Mouse (Mus musculus): Measurements from ENCODE around the gene Itih3. TPM values are rescaled to one million over a fixed set of nuclear protein-coding genes. Genes with fewer than 3 reads are reported as not detected.
A peak's percentile ranks its signal among the peaks of the same experiment; 100 is the strongest.

Gene Itih3
- polyA plus RNA-seq, 1 experiment = 1.1 TPM

- H3K4me3 ChIP-seq (replicated peaks; ENCODE audit: extremely low read depth, low read depth, low read length) = no peak overlapping the region
- TF ChIP-seq POLR2A (IDR thresholded peaks at IDR 0.05; ENCODE audit: borderline replicate concordance, extremely low read depth, low read depth, low read length) = no peak
- no peak for TF ChIP-seq CTCF (IDR thresholded peaks at IDR 0.05; ENCODE audit: insufficient read depth, low read length)
- peaks cover 8% of the 10 kb centered on the region; the same call in 1 of the 2 replicates for H3K4me1 ChIP-seq (ENCODE audit: control insufficient read depth, insufficient read depth, low read length)
- DNase-seq = no peak
- 73% methylated on average over 4 of the region's 4 CpGs for WGBS
Observed at GRCm38 (mm10) chr14:30942254-30942653, 18.7 kb upstream of the Itih3 start.

DNA sequence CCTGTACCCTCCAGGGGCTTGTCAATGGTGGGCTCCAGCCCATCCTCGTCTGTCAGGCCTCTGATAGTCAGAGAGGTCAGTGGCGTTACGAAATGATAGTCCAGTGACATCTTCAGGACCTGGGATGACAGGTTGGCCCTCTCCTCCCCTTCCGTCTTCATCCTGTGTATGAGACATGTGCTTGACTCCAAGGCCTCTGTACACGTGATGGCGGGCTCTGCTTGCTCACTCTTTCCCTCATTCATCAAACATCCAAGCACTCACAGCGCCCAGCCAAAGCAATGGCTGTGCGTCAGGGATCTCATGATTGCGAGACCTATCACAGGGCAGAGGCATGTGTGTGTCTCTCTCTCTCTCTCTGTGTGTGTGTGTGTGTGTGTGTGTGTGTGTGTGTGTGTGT lies 9.8 kb upstream of the Itih3 start:
- Histone ChIP-seq H3K4me3 (replicated peaks; ENCODE audit: extremely low read depth, low read depth, low read length) (no peak overlapping the region), H3K4me1 (ENCODE audit: control insufficient read depth, insufficient read depth, low read length) (no peaks in the 10 kb centered on the region)
- 79% methylated on average over 9 of the region's 9 CpGs for WGBS
- TF ChIP-seq CTCF (IDR thresholded peaks at IDR 0.05; ENCODE audit: insufficient read depth, low read length) = no peak
- TF ChIP-seq POLR2A (IDR thresholded peaks at IDR 0.05; ENCODE audit: borderline replicate concordance, extremely low read depth, low read depth, low read length) = no peak
- no peak for DNase-seq

GRCm38 (mm10) chr14:30930386-30930785 lies 6.8 kb upstream of the Itih3 start:
- no peak for DNase-seq
- Histone ChIP-seq H3K4me3 (replicated peaks; ENCODE audit: extremely low read depth, low read depth, low read length) (no peak overlapping the region), H3K4me1 (ENCODE audit: control insufficient read depth, insufficient read depth, low read length) (no peaks in the 10 kb centered on the region)
- WGBS = 87% methylated on average over 4 of the region's 4 CpGs
- no peak for TF ChIP-seq CTCF (IDR thresholded peaks at IDR 0.05; ENCODE audit: insufficient read depth, low read length)
- no peak for TF ChIP-seq POLR2A (IDR thresholded peaks at IDR 0.05; ENCODE audit: borderline replicate concordance, extremely low read depth, low read depth, low read length)

GRCm38 (mm10) chr14:30925492-30925891 lies 1.9 kb upstream of the Itih3 start:
- Histone ChIP-seq H3K4me1 (ENCODE audit: control insufficient read depth, insufficient read depth, low read length) (no peaks in the 10 kb centered on the region), H3K4me3 (replicated peaks; ENCODE audit: extremely low read depth, low read depth, low read length) (no peak overlapping the region)
- no peak for TF ChIP-seq POLR2A (IDR thresholded peaks at IDR 0.05; ENCODE audit: borderline replicate concordance, extremely low read depth, low read depth, low read length)
- 87% methylated on average over 3 of the region's 3 CpGs for WGBS
- DNase-seq = no peak

GRCm38 (mm10) chr14:30922053-30922670 lies 1.4 kb downstream of the Itih3 start:
- WGBS = 42% methylated on average over 8 of the region's 8 CpGs

DNA sequence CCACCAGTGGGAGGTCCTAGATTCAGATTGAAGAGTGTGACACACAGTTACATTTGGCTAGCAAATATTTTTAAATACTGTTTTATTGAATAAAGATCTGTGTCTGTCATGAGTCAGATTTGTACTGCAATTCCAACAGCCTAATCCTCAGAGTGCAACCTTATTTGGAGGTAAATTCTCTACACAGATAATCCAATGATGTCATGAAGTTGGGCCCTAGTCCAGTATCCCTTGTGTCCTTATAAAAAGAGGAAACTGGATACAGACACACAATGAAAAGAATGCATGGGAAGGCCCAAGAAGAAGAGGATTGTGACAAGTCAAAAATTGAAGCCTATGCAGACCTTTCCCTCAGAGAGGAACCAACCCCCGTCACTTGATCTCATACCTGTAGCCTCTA lies 7.0 kb downstream of the Itih3 start:
- no peaks in the 10 kb centered on the region for H3K4me1 ChIP-seq (ENCODE audit: control insufficient read depth, insufficient read depth, low read length)
- no peak overlapping the region for H3K4me3 ChIP-seq (replicated peaks; ENCODE audit: extremely low read depth, low read depth, low read length)
- 81% methylated on average over 1 of the region's 1 CpGs for WGBS
- DNase-seq = no peak
- TF ChIP-seq CTCF (IDR thresholded peaks at IDR 0.05; ENCODE audit: insufficient read depth, low read length) = no peak
- TF ChIP-seq POLR2A (IDR thresholded peaks at IDR 0.05; ENCODE audit: borderline replicate concordance, extremely low read depth, low read depth, low read length) = no peak

More at GRCm38 (mm10) chr14:30922053-30922670, 1.4 kb downstream of the Itih3 start:
- H3K4me1 ChIP-seq (ENCODE audit: control insufficient read depth, insufficient read depth, low read length) = no peaks in the 10 kb centered on the region
- no peak for TF ChIP-seq POLR2A (IDR thresholded peaks at IDR 0.05; ENCODE audit: borderline replicate concordance, extremely low read depth, low read depth, low read length)
- DNase-seq = no peak
- no peak overlapping the region for H3K4me3 ChIP-seq (replicated peaks; ENCODE audit: extremely low read depth, low read depth, low read length)

GRCm38 (mm10) chr14:30913404-30913803 lies 10.2 kb downstream of the Itih3 start:
- H3K4me1 ChIP-seq (ENCODE audit: control insufficient read depth, insufficient read depth, low read length) = no peaks in the 10 kb centered on the region
- WGBS = 54% methylated on average over 5 of the region's 5 CpGs
- TF ChIP-seq CTCF (IDR thresholded peaks at IDR 0.05; ENCODE audit: insufficient read depth, low read length) (no peak), POLR2A (IDR thresholded peaks at IDR 0.05; ENCODE audit: borderline replicate concordance, extremely low read depth, low read depth, low read length) (no peak)
- DNase-seq = no peak
- H3K4me3 ChIP-seq (replicated peaks; ENCODE audit: extremely low read depth, low read depth, low read length) = no peak overlapping the region

GRCm38 (mm10) chr14:30912641-30913040 lies 10.9 kb downstream of the Itih3 start:
- 86% methylated on average over 8 of the region's 8 CpGs for WGBS
- TF ChIP-seq POLR2A (IDR thresholded peaks at IDR 0.05; ENCODE audit: borderline replicate concordance, extremely low read depth, low read depth, low read length) (no peak), CTCF (IDR thresholded peaks at IDR 0.05; ENCODE audit: insufficient read depth, low read length) (no peak)
- DNase-seq = no peak
- Histone ChIP-seq H3K4me3 (replicated peaks; ENCODE audit: extremely low read depth, low read depth, low read length) (no peak overlapping the region), H3K4me1 (ENCODE audit: control insufficient read depth, insufficient read depth, low read length) (no peaks in the 10 kb centered on the region)

DNA sequence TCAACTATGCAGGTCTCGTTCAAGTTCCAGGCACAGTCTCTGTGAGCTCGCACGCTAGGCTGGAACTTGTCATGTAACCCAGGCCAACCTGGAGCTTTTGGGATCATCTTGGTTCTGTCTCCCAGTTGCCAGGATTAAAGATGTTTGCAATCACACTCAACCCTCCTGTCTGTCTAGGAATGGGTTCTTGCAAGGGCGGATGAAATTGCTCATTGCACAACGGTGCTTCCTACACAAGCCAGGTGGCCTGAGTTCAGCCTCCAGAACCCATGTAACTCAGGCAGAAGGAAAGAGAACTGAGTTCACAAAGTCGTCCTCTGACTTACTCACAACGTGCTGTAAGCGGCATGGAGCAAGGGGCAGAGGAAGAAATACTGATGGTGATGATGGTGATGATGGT lies 12.4 kb downstream of the Itih3 start:
- DNase-seq = peak; percentile 17
- Histone ChIP-seq H3K4me3 (replicated peaks; ENCODE audit: extremely low read depth, low read depth, low read length) (no peak overlapping the region), H3K4me1 (ENCODE audit: control insufficient read depth, insufficient read depth, low read length) (no peaks in the 10 kb centered on the region; the same call in 1 of the 2 replicates)
- TF ChIP-seq POLR2A (IDR thresholded peaks at IDR 0.05; ENCODE audit: borderline replicate concordance, extremely low read depth, low read depth, low read length) (no peak), CTCF (IDR thresholded peaks at IDR 0.05; ENCODE audit: insufficient read depth, low read length) (no peak)
- WGBS = 71% methylated on average over 8 of the region's 8 CpGs

DNA sequence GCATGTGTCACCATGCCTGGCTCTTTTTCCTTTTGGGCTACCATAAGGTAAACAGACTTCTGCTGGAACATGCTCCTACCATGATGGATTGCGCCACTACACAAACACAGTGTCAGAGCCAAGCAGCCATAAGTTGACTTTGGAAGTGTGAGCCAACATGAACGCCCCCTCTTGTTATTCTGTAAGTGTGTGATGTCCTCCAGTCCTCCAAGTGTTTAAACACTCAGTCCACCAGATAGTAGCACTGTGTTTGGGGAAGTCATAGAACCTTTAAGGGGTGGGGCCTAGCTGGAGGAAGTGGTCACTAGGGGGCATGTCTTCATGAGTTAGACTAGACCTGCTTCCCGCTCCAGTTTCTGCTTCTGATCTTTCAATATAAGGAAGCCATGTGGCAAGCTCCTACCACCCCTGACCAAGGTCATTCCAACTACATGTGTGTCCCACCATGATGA lies 15.7 kb downstream of the Itih3 start:
- H3K4me3 ChIP-seq (replicated peaks; ENCODE audit: extremely low read depth, low read depth, low read length) = no peak overlapping the region
- DNase-seq = peak; percentile 56
- H3K4me1 ChIP-seq (ENCODE audit: control insufficient read depth, insufficient read depth, low read length) = peaks cover 3% of the 10 kb centered on the region; the same call in 1 of the 2 replicates
- WGBS = 26% methylated on average over 3 of the region's 3 CpGs
- TF ChIP-seq POLR2A (IDR thresholded peaks at IDR 0.05; ENCODE audit: borderline replicate concordance, extremely low read depth, low read depth, low read length) = no peak
- TF ChIP-seq CTCF (IDR thresholded peaks at IDR 0.05; ENCODE audit: insufficient read depth, low read length) = no peak

Data from lung, adult 2 months (tissue).